Mouse (Mus musculus) mouse trophoblast stem cell (cell line): Measurements from ENCODE around the gene Zbtb43.

Source experiments
- in situ Hi-C, 2 experiments: fragments of 300-500 bp; cut with MseI, MboI; formaldehyde crosslinking; loops; 2 replicates in 1 of 2; 3 replicates in 1 of 2; pipeline ENCODE4 v1.15.1; 2025

Zbtb43 gene

DNA sequence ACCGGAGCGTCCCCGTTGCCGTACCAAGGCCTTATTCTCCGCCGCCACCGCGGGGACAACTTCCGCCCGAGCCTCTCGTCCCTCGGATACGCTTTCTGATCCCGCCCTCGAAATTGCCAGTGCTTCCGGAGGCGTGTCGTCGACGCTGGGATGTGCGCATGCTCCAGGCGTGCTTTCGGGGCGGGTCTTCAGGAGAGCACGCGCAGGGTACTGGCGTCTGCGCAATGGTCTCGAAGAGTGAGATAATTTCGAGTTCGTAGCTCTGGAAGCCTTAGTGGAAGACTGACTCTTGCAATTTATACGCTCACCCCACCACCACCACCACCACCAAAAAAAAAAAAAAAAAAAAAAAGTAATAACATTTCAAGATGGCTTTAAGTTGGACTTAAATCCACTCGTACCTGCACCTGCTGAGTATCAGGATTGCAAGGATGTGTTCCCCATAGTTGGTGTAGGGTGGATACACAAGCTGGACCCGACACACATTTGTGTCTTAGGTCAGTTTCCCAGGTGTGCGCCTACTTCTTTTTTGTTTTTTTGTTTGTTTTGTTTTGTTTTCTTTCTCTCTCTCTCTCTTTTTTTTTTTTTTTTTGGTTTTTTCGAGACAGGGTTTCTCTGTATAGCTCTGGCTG, at the start of gene Zbtb43:
Zbtb43 (minus strand) TSS at position 94 of the 632 bp plus-strand sequence.
- in situ Hi-C loops: no loop called here

DNA sequence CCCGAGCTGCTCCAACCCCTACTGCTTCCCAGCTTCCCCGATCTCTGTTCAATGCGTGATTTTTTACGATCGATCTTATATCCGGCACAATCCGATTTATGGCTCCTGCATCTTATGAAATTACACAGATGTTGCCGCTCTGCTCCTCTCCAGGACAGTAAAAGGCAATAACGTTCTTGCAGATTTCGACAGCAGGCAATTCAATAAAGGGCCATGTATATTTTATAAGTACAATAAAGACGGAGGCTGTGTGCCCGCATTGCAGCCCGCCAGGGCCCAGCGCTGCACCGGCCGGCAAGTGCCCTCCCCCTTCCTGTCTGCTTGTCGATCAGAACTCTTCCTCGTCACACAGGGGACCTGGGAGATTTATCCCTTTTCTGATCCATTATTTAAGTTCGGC, 47.5 kb upstream of the Zbtb43 start:
- in situ Hi-C loops: no loop called here

DNA sequence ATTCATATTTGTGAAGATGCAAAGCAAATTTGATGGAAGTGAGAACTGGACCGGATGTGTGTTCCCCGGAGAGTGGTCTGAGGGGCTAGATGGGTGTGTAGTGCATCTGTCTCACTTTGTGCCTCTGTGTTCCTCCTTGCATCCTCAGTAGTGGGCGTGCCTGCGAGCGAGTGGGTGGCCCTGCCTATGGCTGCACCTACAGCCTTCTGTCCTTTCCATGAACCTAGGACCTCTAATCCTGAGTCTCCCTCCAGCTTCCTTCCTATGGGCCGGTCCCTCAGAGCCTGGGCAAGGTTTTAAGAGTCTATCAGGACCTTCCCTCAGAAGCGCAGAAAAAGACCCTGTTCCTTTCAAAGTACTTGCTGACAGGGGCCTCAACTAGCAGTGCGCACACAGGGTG, 47.1 kb upstream of the Zbtb43 start:
- in situ Hi-C loops: no loop called here

DNA sequence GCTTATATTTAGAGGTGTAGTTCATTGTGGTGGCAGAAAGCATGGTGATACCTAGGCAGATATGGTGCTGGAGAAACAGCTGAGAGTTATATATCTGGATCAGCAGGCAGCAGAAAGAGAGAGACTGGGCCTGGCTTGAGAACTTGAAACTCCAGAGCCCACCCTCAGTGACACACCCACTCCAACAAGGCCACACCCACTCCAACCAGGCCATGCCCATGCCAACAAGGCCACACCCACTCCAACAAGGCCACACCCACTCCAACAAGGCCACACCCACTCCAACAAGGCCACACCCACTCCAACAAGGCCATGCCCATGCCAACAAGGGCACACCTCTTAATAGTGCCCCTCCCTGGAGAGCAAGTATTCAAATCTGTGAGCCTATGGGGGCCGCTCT, 42.4 kb upstream of the Zbtb43 start:
- in situ Hi-C loops: no loop called here

DNA sequence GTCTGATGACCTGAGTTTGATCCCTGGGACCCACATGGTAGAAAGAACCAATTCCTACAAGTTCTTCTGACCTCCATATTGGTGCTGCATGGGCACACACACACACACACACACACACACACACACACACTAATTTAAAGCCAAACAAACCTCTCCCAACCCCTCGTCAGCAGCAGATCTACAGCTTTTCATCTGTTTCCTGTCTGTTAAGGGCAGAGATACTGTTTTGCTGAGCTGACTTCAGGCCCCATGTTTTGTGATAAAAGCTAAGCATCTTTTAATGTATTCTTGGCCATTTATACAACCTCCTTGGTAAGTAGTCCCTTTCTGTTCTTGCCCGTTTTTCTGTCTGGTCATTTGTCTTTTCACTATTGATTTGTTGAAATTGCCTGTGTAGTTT, 34.2 kb upstream of the Zbtb43 start:
- in situ Hi-C loops: no loop called here

DNA sequence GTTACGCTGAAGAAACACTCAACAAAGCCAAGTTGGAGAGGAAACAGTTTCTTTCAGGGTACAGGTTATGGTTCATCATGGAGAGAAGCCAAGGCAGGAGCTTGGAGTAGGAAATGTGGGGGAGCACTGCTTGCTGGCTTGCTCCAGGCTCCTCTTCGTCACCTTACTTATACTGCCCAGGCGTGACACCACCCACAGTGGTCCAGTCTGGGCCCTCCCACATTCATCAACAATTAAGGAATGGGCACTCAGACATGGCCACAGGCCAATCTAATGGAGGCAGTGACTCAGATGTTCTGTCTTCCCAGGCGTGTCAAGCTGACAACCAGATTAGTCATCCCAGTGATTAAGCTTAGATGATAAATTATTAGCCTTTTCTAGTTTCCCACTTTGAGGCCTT, 29.9 kb upstream of the Zbtb43 start:
- in situ Hi-C loops: loop anchor here (5.0 to 10.0 kb wide), 2 partner anchors 54 to 57 kb away; no protein-coding TSS in a partner anchor

DNA sequence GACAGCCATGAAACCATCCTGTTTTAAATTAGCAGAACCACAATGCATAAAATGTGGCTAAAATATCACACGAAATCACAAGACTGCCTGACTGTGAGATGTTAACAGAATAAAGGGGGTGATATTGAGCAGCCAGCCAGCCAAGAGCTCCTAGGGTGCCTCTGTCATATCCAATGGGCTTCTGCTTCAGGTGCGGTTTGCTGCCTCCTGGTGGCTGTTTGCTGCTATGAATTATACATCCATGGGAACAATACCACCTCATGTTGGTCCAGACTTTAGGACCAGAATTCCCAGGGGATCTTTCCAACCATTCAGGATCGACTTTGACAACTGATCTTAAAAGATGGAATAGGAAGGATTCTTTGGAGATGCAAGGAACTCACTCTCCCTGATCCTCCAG, 27.3 kb upstream of the Zbtb43 start:
- in situ Hi-C loops: loop anchor here (5.0 to 10.0 kb wide), 2 partner anchors 57 to 59 kb away; no protein-coding TSS in a partner anchor

DNA sequence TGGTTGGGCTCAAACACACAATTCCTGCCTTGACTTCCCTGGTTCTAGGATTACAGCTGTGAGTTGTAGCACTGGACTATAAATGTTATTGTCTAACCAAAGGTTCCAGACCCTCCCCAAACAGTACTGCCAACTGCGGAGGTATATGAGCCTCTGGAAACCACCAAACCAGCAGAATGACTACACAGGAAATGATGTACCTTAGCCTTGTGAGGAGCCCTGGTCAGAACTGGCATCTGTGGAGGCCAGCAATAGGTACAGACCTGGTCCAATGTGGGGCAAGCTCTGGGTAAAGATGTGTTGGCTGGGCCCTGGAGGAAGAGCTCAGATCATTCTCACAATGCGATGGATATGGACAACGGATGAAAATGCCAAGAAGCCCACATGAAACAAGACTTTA, 23.7 kb upstream of the Zbtb43 start:
- in situ Hi-C loops: loop anchor here in 1 of 2 experiments (10.0 kb wide), 1 partner anchor 63 kb away; no protein-coding TSS in a partner anchor

DNA sequence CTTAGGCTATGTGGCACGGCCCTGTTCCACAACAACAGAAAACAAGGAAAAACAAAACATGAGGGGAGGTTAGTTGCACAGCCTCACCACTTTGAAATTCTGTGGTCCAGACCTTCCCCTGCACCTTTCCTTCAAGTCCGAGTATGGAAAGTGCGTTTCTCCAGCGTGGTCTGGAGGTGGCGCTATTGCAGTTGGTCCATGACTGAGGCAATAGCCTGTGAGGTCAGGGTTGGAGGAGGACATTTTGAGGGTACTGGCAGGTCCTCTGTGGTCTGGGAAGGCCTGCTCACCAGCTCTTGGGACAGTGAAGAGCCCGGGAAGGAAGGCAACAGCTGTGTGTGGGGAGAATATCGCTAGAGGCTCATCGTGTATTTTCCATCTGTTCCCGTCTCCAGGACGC, 21.2 kb upstream of the Zbtb43 start:
- in situ Hi-C loops: loop anchor here in 1 of 2 experiments (10.0 kb wide), 1 partner anchor 165 kb away; no protein-coding TSS in a partner anchor

DNA sequence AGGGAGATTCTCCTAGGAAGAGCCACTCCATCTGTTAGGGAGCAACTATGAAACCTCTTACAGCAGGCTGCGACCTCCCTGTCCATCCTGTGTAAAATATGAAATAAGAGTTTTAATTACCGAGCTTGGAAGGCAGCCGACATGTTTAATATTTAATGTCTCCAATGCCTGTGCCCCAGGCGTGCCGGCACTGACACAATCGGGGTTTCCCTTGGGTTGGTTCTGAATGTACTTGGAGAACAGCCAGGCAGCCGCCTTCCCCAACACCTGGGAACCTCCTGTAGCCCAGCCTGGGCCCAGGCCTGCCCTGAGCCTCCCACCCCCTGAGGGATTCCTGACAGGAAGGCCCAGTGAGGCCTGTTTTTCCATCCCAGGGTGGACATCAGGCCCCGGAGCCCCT, 19.0 kb upstream of the Zbtb43 start:
- in situ Hi-C loops: loop anchor here in 1 of 2 experiments (10.0 kb wide), 1 partner anchor 167 kb away; no protein-coding TSS in a partner anchor

DNA sequence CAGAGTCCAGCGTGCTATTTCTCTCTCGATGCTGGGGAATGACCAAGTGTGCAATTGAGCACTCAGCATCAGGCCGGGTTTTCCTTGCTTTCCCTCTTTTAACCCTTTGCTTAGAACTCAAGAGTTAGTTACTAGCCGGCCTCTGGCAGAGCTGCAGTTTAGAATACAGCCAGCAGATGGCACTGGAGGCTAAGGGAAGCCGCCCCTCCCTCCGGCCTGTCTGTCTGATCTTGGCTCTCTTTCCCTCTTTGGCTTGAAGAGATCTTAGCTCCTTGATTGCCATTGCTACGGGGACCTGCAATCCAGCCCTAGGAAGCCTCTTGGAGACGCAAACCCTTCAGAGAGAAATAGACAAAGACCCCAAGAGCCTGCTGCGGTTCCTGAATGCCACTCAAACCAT, 18.5 kb upstream of the Zbtb43 start:
- in situ Hi-C loops: loop anchor here in 1 of 2 experiments (10.0 kb wide), 1 partner anchor 168 kb away; no protein-coding TSS in a partner anchor

DNA sequence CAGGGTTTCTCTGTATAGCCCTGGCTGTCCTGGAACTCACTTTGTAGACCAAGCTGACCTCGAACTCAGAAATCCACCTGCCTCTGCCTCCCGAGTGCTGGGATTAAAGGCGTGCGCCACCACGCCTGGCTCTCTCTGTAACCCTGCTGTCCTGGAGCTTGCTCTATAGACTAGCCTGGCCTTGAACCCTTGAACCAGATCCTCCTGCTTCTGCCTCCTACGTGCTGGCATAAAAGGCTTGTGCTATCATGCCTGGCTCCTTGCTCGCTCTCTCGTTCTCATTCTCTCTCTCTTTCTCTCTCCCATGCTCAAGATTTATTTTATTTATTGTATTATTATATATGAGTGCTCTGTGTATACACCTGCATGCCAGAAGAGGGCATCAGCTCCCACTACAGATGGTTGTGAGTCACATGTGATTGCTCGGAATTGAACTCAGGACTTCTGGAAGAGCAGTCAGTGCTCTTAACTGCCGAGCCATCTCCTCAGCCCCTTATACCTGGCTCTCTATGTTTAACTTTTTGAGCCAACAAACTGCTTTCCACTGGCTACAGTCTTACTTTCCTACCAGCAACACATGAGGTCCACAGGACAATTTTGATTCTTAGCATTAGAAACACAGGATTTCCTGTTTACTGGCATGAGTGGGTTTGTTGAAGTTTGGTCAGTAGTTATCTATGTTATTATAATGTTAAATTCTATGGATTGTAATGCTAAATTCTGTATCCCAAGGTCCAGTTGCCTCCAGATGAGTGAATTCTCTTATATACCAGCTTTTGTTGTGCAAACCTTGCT, 9.8 kb upstream of the Zbtb43 start:
- in situ Hi-C loops: no loop called here

DNA sequence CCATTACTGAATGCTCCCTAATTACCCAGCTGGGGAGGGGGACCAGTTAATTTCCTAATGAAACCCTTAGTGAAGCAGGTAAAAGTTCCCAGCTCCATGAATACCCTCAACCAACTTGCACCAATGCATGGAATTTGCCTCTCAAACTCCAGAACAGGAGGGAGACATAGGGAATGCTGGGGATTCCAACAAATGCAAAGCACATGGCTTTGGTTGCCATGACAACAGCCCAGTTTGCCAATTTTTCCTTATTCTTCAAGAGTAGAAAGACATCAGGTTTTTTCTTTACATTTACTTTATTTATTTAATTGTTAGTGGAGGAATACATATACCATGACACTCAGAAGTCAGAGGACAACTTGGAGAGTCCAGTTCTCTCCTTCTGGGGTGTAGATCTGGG, 7.6 kb upstream of the Zbtb43 start:
- in situ Hi-C loops: no loop called here

DNA sequence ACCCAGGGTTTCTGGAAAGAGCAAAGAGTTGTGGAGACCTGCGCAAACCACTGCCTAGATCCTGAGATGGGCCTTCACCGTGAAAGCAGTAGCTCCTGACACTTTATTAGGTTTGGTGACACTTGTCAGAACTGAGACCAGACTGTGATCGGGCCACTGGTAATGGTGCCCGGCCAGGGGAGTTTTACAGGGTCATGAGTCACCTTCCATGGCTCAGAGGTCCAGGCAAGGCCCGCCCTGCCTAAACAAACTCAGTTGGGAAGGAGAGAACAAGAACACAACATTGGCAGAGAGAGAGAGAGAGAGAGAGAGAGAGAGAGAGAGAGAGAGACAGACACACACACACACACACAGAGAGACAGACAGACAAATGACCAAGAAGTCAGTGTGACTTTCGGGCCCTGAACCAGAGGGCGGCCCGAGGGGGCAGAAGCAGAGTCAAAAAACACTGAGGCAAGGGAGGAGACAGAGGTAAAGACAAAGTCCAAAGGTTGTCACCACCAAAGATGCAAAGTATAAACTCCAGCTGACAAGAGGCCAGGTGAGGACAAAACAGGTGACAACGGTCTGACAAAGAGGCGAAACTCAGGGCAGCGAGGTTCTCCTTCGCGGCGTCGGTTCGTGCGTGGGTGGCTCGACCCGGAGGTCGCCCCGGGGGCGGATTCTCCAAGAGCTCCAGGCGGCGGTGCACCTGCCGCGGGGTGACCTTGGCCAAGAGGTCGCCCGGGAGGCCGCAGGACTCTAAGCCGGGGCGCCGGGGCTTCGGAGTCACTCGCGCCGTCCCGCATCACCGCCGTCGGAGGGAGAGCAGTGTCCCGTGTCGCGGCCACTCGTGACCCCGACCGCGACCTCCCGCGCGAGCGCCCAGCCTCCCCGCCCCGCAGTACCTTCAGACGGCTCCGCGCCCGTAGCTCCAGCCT, 553 bp downstream of the Zbtb43 start:
- in situ Hi-C loops: no loop called here

DNA sequence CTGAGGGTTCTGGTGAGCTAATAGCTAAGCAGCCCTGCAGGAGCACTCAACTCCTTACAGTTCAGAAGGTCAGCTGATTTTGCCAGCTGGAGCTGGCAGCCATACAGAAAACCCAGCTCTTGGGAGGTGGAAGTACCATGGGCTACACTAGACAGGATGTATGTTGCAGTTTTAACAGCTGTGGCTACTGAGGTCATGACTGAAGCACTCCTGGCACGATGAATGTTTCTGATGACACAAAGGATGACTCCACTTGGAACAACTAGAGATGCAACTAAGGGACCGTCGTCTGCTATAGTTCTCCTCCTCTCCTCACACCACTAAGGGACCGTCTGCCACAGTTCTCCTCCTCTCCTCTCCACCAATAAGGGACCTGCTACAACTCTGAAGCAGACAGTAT, 2.4 kb downstream of the Zbtb43 start:
- in situ Hi-C loops: no loop called here

DNA sequence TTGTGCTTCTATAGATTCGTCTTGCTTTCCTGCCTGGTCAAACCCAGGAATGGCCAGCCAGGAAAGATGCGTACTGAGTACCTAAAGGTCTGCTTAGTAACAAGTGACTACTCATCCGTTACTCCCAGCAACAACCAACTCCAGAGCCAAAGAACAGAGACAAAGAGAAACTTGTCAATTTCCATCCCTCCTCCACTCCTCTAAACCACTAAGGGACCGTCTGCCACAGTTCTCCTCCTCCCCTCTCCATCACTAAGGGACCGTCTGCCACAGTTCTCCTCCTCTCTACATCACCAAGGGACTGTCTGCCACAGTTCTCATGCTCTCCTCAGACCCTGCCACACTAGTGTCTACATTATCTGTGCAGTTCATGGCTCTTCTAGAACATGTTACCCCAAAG, 3.1 kb downstream of the Zbtb43 start:
- in situ Hi-C loops: no loop called here

DNA sequence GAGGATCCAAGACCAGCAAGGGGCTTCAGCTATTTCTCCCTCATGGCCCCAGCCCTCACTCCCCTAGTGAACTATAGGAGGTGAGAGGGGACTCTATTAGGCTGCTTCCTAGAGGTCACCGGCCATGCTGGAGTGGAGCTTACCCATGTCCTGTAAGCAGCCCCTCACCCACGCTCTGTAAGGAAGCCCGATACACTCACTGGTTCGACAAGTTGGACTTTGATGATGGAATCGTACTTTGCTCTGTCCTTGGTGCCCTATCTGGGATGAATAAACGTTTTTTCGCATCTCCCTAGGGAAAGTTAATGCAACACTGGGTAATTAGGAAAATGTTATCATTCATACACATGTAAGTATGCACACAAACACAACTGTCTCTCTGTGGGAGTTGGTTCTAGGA, 6.3 kb downstream of the Zbtb43 start:
- in situ Hi-C loops: no loop called here

DNA sequence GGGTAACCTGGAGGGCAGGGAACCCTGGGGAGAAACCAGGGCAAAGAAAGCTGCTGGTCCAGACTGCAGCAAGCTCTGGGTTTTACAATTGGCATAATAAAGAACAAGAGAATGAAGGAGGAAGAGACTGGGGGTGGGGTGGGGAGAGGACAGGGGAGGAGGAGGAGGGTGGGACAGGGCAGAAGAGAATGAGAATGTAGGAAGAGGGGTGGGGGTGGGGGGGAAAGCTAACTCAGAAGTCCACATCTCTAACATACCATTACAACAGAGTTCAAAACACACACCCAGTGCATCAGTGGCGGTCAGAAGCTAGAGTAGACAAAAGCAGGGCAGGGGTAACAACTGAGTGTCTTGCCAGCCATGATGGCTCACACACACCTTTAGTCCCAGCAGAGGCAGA, 7.3 kb downstream of the Zbtb43 start:
- in situ Hi-C loops: no loop called here

DNA sequence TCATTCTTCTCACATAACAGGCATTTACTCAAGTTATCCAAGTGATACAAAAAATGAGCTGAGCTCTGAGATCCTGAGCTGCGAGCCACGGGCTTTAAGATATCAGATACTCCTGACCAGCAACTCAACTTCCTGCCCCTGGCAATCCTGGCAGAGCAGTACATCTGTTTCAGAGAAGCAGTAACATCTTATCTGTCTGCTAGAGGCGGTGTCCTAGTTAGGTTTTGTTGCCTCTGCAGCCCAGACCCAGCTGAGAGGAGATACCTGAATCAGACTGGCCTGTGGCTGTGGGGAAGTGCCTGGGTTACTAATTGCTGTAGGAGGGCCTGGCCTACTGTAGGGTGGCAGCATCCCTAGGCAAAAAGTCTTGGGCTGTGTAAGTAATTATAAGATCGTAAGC, 8.7 kb downstream of the Zbtb43 start:
- in situ Hi-C loops: no loop called here

DNA sequence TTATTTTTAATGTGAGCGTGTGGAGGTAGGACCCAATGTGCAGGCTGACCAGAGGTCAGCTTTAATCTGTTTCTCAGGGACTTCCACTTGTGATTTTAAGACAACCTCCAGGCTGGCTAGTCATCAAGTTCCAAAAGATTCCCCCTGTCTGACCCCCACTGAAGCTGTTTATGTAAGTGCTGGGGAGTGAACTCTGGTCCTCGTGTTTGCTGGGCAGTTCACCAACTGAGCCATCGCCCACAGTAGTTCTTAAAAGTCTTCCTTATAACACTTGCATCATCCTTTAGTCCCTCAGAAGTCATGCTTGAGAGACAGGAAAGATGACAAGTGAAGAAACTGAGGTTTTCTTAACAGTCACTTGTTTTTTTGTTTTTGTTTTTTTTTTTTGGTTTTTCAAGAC, 11.7 kb downstream of the Zbtb43 start:
- in situ Hi-C loops: no loop called here

DNA sequence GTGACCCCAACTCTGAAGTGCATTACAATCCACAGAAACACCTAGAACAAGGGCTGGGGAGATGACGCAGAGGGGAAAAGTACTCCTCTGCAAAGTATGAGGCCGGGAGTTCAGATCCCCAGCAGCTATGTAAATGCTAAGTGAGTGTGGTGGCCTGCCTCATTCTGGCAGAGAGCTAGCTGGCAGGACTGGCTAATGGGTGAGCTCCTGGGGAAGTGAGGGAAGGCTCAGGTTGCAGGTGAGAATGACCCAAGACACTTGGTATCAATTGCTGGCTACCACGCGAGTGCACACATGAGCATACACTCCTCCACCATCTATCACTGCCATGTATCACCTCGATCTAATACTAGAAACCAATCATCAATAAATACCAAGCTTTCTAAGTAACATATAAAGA, 12.1 kb downstream of the Zbtb43 start:
- in situ Hi-C loops: no loop called here

DNA sequence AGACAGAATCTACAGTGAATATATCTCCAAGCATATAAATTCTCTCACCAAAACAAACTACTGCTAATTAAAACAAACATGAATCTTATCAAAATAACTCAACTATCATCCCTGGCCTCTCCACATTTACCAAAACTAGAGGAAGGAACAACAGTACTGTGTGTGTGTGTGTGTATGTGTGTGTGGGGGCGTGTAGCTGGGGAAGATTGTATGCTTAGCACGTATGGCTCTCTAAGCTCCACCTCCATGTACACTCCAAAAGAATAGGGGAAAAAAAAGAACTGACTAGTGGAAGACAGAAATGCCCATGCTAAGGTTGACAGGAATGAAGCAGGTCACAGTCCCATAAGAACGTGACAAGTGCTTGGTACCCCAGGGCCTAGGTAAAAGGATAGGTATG, 13.0 kb downstream of the Zbtb43 start:
- in situ Hi-C loops: no loop called here
